Mouse (Mus musculus): ENCODE measurements around the gene Lpar1. TPM values are rescaled to one million over a fixed set of nuclear protein-coding genes. Genes with fewer than 3 reads are reported as not detected.

Lpar1 gene
- polyA plus RNA-seq, 2 experiments = 0.99 to 2.5 TPM

- 70% methylated on average over 13 of the region's 13 CpGs for WGBS (ENCODE audit: insufficient replicate concordance)
- DNase-seq (ENCODE audit: low read depth in 3 of 3, low spot score in 3 of 3) (no peak), ATAC-seq (ENCODE audit: insufficient read depth) (no peak)
- TF ChIP-seq CTCF (IDR thresholded peaks at IDR 0.05; ENCODE audit: low read depth) (no peak), EP300 (IDR thresholded peaks at IDR 0.05; ENCODE audit: low read depth) (no peak)
- Histone ChIP-seq H3K36me3 (replicated peaks; ENCODE audit: control insufficient read depth, insufficient read depth, low read depth) (no peaks in the 10 kb centered on the region), H3K27ac (no peak overlapping the region), H3K4me1 (replicated peaks; ENCODE audit: control insufficient read depth in 2 of 2, insufficient read depth in 2 of 2, low read length in 1 of 2) (no peaks in the 10 kb centered on the region), H3K9me3 (ENCODE audit: control insufficient read depth, low read length) (no peaks in the 10 kb centered on the region), H3K4me3 (ENCODE audit: insufficient read depth in 1 of 2, low read depth in 2 of 2, low read length in 2 of 2) (no peak overlapping the region), H3K9ac (replicated peaks) (no peak overlapping the region), H3K27me3 (ENCODE audit: control insufficient read depth, insufficient read depth, low read length) (no peaks in the 10 kb centered on the region), H3K4me2 (ENCODE audit: low read depth) (no peak overlapping the region)
These were observed 140.2 kb downstream of the Lpar1 start for GRCm38 (mm10) chr4:58413188-58414185.

GRCm38 (mm10) chr4:58401973-58402501 lies 151.7 kb downstream of the Lpar1 start:
- H3K27ac ChIP-seq = no peak overlapping the region
- no peak overlapping the region for H3K4me3 ChIP-seq (ENCODE audit: insufficient read depth in 1 of 2, low read depth in 2 of 2, low read length in 2 of 2)
- no peak overlapping the region for H3K4me2 ChIP-seq (ENCODE audit: low read depth)
- H3K36me3 ChIP-seq (replicated peaks; ENCODE audit: control insufficient read depth, insufficient read depth, low read depth) = no peaks in the 10 kb centered on the region
- 57% methylated on average over 4 of the region's 4 CpGs for WGBS (ENCODE audit: insufficient replicate concordance)
- H3K9me3 ChIP-seq (ENCODE audit: control insufficient read depth, low read length) = no peaks in the 10 kb centered on the region
- DNase-seq (ENCODE audit: low read depth in 3 of 3, low spot score in 3 of 3) = no peak
- H3K27me3 ChIP-seq (ENCODE audit: control insufficient read depth, insufficient read depth, low read length) = no peaks in the 10 kb centered on the region
- no peak overlapping the region for H3K9ac ChIP-seq (replicated peaks)
- no peaks in the 10 kb centered on the region for H3K4me1 ChIP-seq (replicated peaks; ENCODE audit: control insufficient read depth in 2 of 2, insufficient read depth in 2 of 2, low read length in 1 of 2)
- ATAC-seq (ENCODE audit: insufficient read depth) = no peak
- TF ChIP-seq CTCF (IDR thresholded peaks at IDR 0.05; ENCODE audit: low read depth) (no peak), EP300 (IDR thresholded peaks at IDR 0.05; ENCODE audit: low read depth) (no peak)

- no peak overlapping the region for H3K4me2 ChIP-seq (ENCODE audit: low read depth)
- 67% methylated on average over 12 of the region's 12 CpGs for WGBS (ENCODE audit: insufficient replicate concordance)
- H3K4me1 ChIP-seq (replicated peaks; ENCODE audit: control insufficient read depth in 2 of 2, insufficient read depth in 2 of 2, low read length in 1 of 2) = no peaks in the 10 kb centered on the region
- no peak overlapping the region for H3K9ac ChIP-seq (replicated peaks)
- no peak for DNase-seq (ENCODE audit: low read depth in 3 of 3, low spot score in 3 of 3)
- H3K36me3 ChIP-seq (replicated peaks; ENCODE audit: control insufficient read depth, insufficient read depth, low read depth) = no peaks in the 10 kb centered on the region
- H3K9me3 ChIP-seq (ENCODE audit: control insufficient read depth, low read length) = no peaks in the 10 kb centered on the region
- H3K4me3 ChIP-seq (ENCODE audit: insufficient read depth in 1 of 2, low read depth in 2 of 2, low read length in 2 of 2) = no peak overlapping the region
- TF ChIP-seq CTCF (IDR thresholded peaks at IDR 0.05; ENCODE audit: low read depth) (no peak), EP300 (IDR thresholded peaks at IDR 0.05; ENCODE audit: low read depth) (no peak)
- no peak for ATAC-seq (ENCODE audit: insufficient read depth)
- no peaks in the 10 kb centered on the region for H3K27me3 ChIP-seq (ENCODE audit: control insufficient read depth, insufficient read depth, low read length)
- H3K27ac ChIP-seq = no peak overlapping the region
These were observed 152.8 kb downstream of the Lpar1 start for GRCm38 (mm10) chr4:58400861-58401341.

Small RNA genes lying within 50 kb of the gene (microRNA-seq; reads per million reads assigned to microRNA genes)
- gene Mir3095 = 1.3 reads per million

Other genes starting within 250 kb of the Lpar1 start
- gene Olfr267, start 233.8 kb upstream of the Lpar1 start, polyA plus RNA-seq (2012; rRNA removed) = not detected in 2 replicates
- 0.06 TPM in 1 of 2 replicates, not detected in the other for gene Olfr267, start 233.8 kb upstream of the Lpar1 start, polyA plus RNA-seq (2014; fragmentation: Nextera tagmentation; extraction: Ambion mirVana)